Mouse (Mus musculus): ENCODE data around the gene Wnk2.

The Wnk2 gene

DNA sequence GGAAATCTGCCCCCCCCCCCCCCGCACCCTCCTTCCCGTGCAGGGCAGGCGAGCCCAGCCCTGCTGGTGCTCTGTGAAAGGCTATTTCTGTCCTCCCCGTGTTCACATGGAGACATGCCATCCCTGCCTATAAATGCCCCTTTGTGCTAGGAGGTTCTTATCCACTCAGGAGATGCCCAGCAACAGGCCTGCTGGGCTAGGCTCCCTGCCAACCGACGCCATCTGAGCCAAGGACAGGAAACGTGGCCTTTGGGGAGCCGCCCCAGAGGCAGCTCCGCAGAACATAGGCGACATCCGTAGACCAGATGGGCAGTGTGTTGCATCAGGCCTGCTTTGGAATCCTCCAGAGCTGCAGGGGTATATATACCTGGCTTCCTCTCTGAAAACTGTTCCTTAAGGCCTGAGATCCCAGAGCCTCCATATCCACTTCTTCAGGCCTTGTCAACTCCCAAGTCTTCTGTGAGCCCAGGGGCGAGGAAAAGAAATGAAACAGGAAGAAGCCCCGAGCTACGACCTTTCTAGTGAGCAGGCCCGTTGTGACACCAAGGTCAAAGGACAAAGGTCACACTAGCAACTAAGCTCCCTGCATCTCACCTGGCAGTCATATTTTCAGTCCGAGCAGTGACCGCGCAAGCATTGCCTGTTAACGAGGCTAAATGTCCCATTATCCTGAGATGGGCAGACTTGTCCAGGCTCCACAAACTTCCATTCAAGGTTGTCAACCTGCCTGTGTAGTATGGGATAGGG lies 31.2 kb upstream of the Wnk2 start:
- DNase-seq (ENCODE audit: low spot score) = peak; percentile 85

GRCm38 (mm10) chr13:49175509-49175908 lies 27.7 kb upstream of the Wnk2 start:
- DNase-seq (ENCODE audit: low spot score) = no peak

GRCm38 (mm10) chr13:49172971-49173596 lies 25.3 kb upstream of the Wnk2 start:
- DNase-seq (ENCODE audit: low spot score) = peak; percentile 97

- no peak for DNase-seq (ENCODE audit: low spot score)
These were observed 24.5 kb upstream of the Wnk2 start for GRCm38 (mm10) chr13:49172335-49172734.

GRCm38 (mm10) chr13:49171729-49172128 lies 23.9 kb upstream of the Wnk2 start:
- DNase-seq (ENCODE audit: low spot score) = no peak

GRCm38 (mm10) chr13:49170623-49171022 lies 22.8 kb upstream of the Wnk2 start:
- DNase-seq (ENCODE audit: low spot score) = no peak

DNA sequence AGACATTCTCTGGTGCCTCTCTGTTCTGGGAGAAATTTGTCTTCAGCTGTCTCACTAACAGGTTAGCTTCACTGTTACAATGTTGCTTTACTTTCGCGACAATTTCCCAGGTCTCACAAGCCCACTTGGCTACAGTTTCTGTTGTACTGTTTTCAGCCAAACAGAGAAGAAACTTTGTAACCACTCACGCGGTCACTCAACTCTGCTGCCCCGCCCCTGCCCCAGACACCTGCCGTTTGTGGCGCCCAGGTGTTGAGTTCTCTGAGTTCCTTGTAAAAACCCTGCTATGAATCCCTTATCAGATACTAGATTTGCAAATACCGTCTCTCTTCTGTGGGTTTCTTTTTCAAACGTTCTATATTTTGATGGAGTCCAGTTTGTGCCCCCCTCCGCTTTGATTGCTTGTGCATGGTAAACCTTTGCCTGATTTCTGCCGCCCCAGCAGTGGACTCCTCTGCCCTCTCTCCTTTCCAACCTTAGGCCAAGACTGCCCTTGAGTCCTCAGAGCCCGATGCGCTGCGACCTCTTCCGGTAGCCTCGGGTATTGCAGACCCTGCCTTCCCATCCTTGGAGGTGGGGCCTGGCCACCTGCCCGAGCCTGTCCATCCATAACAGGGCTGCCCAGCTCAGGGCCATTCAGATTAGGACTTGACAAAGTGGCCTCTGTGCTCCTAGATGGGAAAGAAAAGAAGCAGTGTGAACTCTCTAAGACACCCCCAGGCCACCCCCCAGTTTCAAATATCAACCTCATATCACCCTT lies 21.8 kb upstream of the Wnk2 start:
- DNase-seq (ENCODE audit: low spot score) = peak; percentile 97

- DNase-seq (ENCODE audit: low spot score) = no peak
These were observed 19.3 kb upstream of the Wnk2 start for GRCm38 (mm10) chr13:49167081-49167480.

- DNase-seq (ENCODE audit: low spot score) = no peak
These were observed 15.8 kb upstream of the Wnk2 start for GRCm38 (mm10) chr13:49163645-49164044.

DNA sequence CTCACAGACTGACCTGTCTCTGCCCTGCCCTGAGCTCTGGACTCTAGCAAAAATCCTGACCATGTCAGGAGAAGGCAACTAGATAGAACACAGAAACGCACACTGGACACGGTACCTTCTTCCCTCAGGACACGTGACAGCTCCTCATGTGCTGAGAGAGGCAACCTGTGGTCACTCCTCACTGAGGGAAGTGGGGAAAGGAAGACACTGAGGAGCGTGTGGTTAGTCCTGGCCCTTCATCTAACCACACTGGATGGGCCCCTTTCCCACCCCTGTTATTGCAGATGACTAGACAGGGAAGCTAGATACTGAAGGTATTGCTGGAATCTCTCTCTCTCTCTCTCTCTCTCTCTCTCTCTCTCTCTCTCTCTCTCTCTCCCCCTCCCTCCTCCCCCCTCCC lies 14.9 kb upstream of the Wnk2 start:
- DNase-seq (ENCODE audit: low spot score) = no peak

DNA sequence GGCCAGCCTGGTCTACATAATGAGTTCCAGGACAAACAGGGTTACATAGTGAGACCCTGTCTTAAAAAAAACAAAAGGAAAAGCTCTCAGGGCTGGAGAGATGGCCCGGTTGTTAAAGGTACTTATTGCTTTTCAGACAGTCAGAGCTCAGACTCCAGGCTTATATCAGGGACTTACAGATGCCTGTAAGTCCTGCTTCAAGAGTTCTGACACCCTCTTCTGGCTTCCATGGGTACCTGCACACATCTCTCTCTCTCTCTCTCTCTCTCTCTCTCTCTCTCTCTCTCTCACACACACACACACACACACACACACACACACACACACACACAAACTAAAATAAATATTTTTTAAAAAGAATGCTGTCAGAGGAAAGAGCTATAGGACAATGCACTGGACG lies 13.4 kb upstream of the Wnk2 start:
- DNase-seq (ENCODE audit: low spot score) = no peak

DNA sequence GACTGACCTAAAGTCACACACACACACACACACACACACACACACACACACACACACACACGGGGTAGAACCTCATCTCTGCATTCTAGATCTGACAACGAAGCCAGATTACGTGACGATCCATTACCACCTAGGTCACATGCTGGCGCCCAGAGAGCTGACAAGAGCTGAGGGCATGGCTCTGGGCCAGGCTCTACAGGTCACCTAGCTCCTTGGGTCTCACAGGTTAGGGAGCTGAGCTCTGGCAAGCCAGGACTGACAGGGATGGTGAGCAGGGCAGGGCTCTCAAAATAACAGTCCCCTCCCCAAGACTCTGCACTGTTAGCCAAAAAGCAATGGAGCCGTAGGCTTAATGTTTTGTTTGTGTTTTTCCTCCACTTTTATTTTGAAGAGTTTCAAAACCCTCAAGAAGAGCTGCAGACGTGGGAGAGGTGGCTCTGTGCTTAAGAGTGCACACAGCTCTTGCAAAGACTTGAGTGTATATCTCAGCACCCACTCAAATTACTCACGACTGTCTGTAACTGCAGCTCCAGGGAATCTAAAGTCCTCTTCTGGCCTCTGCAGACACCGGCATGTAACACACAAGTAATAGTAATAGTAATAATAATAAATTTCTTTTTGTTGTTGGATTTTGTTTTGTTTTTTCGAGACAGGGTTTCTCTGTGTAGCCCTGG lies 10.4 kb upstream of the Wnk2 start:
- no peak for DNase-seq (ENCODE audit: low spot score)

DNA sequence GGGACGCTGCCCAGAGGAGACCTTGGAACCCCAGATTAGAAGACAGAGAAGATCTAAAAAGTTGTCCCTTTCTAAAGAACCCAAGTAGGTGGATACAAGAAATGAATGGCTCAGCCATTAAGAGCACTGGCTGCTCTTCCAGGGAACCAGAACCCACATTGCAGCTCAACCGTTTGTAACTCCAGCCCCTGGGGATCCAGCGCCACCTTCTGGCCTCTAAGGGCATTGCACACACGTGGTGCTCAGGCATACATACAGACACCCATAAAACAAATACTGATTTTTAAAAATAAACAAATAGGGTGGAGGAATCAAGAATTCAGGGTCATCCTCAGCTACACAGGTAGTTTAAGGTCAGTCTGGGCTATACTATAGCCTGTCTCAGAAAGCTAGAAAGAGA lies 8.8 kb upstream of the Wnk2 start:
- no peak for DNase-seq (ENCODE audit: low spot score)

GRCm38 (mm10) chr13:49154621-49155020 lies 6.8 kb upstream of the Wnk2 start:
- DNase-seq (ENCODE audit: low spot score) = no peak

GRCm38 (mm10) chr13:49154028-49154427 lies 6.2 kb upstream of the Wnk2 start:
- DNase-seq (ENCODE audit: low spot score) = no peak

DNA sequence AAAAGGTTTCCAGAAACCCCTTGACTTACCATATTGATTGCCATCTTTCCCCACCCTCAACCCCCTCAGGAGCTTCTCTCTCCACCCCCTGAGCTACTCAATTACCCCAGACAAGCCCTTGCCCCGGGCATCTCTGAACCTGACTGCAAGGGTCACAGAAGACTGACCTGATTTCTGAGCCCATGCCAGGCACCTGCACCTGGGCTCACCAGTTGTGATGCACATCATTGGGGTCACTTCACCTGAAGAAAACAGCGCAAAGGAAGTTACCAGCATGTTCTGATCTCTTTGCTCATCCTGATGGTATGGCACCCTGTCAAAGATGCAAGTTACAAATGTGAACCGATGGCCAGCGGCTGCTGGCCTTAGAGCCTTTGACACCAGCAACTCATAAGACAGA lies 873 bp upstream of the Wnk2 start:
- no peak for DNase-seq (ENCODE audit: low spot score)

DNA sequence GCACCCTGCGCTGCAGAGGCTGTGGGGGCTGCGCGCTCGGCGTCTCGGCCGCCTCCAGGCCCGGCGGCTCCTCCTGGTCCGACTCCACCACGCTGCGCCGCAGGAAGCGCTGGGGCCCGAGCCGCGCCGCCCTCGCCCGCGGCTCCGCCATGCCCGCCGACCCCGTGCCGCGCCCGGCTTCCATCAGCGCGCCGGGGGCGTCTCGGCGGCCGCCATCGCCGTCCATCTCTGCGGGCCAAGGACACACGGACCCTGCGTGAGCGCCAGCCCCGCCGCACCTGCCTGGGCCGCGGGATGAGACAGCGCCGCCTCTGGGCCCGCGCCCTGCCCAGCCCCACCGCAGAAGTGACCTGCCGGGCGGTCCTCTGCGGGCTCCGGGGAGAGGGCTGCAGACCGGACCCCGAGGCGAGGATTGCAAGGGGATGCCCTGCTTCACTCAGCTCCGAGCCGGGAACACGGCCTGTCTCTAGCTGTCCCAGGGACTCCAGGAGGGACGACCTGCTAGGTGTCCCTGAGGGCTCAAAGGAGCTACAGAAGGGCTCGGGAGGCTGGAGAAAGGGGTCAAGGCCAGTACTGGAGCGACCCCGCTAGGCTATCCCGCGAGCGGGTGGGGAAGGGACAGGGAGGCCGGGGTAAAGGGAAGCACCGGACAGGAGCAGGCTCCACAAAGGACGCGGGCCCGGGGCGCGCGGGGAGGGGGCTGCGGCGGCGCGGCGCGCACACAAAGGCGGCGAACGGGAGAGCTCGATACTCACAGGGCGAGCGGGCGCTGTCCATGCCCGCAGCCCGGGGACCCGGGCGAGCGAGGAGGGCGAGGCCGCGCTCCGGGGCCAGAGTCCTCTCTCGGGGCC lies 582 bp downstream of the Wnk2 start:
- DNase-seq (ENCODE audit: low spot score) = no peak

DNA sequence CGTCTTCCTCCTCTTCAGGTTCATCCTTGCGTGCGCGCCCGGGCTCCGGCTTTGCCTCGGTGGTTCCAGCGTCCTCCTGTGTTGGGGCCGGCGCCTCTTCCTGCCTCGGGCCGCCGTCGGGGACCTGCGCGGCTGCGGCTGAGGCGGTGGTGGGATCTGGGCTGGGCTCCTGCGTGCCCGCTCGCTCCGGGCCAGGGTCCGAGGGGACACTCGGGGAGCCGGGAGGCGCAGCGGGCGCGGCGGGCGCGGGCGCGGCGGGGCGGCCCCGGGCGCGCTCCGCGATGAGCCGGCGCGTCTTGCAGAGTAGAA lies 1.2 kb downstream of the Wnk2 start:
- DNase-seq (ENCODE audit: low spot score) = no peak

DNA sequence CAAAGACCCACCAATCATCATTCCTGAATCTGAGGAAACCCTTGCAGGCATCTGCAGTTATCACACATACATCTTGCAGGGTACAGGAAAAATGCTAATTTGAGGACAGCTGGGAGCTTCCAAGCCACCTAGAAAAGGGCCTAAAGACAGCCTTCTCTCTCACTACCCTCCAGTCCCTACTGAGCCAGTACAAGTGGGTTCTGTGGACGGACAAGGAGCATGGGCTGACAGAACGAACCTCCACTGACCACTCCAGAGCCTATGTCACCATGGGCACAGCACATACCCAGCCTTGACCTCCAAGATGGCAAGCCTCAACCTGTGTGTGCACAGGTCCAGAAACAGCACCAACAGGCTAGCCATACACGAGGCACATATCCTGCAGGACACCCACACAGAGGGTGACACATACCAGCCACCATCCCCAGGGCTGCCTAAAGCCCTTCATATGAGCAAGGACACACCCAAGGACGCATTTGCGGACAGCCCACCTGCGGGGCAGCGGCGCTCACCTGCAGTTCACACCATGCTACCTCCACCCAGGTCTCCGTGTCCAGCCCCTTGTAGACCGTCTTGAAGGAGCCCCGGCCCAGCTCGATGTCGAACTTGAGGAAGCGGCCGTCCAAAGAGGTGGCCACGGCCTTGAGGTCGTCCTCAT lies 1.6 kb downstream of the Wnk2 start:
- DNase-seq (ENCODE audit: low spot score) = no peak

DNA sequence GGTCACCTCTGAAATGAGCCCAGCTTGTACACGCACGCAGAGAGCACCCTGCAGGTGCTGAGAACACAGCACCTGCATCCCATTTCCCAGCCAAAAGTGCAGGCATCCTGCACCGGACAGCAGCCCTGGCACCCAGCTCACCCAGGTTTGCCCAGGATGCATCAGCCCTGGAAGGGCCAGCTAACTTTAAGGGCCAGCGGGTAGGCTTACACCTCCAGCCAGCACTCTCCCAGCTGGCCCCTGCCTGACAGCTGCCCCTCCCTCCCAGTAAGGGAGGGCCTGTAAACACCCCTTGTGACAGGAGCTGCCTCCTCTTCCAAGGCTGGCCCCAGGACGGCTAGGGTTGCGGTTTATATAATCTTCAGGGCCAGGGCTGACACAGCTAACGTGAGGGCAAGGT lies 2.4 kb downstream of the Wnk2 start:
- no peak for DNase-seq (ENCODE audit: low spot score)

DNA sequence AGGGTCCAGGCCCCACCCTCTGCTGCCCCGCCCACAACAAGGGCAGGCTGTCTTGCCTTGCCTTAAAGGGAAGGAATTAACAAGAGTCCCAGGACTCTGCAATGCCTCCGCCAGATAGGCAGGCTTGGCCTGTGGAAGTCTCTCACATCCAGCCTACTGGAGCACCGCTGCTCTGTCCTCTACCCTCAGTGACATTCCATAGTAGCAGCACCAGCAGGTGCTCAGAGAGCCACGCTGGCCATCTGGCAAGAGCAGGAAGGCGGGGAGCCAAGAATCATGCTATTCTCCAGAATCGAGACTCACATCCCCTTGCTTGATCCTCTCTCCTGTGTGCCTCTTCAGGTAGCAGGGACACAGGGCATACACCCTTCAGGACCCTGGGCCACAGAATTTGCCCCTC lies 3.4 kb downstream of the Wnk2 start:
- no peak for DNase-seq (ENCODE audit: low spot score)

Data from testis, postnatal 10 days (tissue).